Mouse (Mus musculus) forebrain, postnatal 0 days (tissue): ENCODE measurements around the gene Btbd11. TPM values are rescaled to one million over a fixed set of nuclear protein-coding genes. Genes with fewer than 3 reads are reported as not detected.
A peak's percentile ranks its signal among the peaks of the same experiment; 100 is the strongest.

Source experiments
- ATAC-seq: fragments of 200-750 bp; cut with Nextera tagmentation; 2 replicates; pipeline ENCODE4 v1.8.0; 2017; ENCODE audit warnings: mild to moderate bottlenecking, moderate library complexity
- DNase-seq: peaks from one replicate; pipeline ENCODE4 v3.0.0-alpha.2; 2015
- H3K27ac ChIP-seq: fragments of 300-500 bp; sonication (generic); 2 replicates; pipeline ENCODE4 v1.5.1; 2014; ENCODE audit warnings: low read depth, mild to moderate bottlenecking, antibody characterized with exemption, low read length, moderate library complexity, mixed read lengths
- H3K27me3 ChIP-seq: fragments of 300-500 bp; sonication (generic); 2 replicates; pipeline ENCODE4 v1.6.1; 2014; ENCODE audit warnings: mild to moderate bottlenecking, low read length, mixed read lengths; ENCODE audit not compliant: insufficient read depth
- H3K36me3 ChIP-seq: fragments of 300-500 bp; sonication (generic); 2 replicates; pipeline ENCODE4 v1.6.1; 2014; ENCODE audit warnings: mild to moderate bottlenecking, moderate library complexity; ENCODE audit not compliant: insufficient read depth
- H3K4me1 ChIP-seq: fragments of 300-500 bp; sonication (generic); 2 replicates; pipeline ENCODE4 v1.6.1; 2014; ENCODE audit warnings: antibody characterized with exemption; ENCODE audit not compliant: insufficient read depth
- H3K4me2 ChIP-seq: fragments of 300-500 bp; sonication (generic); 2 replicates; pipeline ENCODE4 v1.6.1; 2014; ENCODE audit warnings: low read depth, mild to moderate bottlenecking, moderate library complexity
- H3K4me3 ChIP-seq: fragments of 300-500 bp; sonication (generic); 2 replicates; pipeline ENCODE4 v1.5.1; 2014; ENCODE audit warnings: low read depth, low read length, mixed read lengths
- H3K9ac ChIP-seq: fragments of 300-500 bp; sonication (generic); 2 replicates; pipeline ENCODE4 v1.6.1; 2014; ENCODE audit warnings: mild to moderate bottlenecking
- H3K9me3 ChIP-seq: fragments of 300-500 bp; sonication (generic); 2 replicates; pipeline ENCODE4 v1.6.1; 2016; ENCODE audit warnings: low read length
- CTCF ChIP-seq: sonication (generic); IDR thresholded peaks from 2 replicates; pipeline ENCODE4 v1.5.1; 2016; ENCODE audit warnings: antibody characterized with exemption, control low read depth, low read depth
- WGBS: fragments of 180-500 bp; shearing (Covaris S2); extraction: QIAGEN DNeasy Blood & Tissue Kit; methylation state at CpG from one replicate; pipeline ENCODE4 v1.1.7; 2014; 5-methylcytosine and 5-hydroxymethylcytosine counted together
- polyA plus RNA-seq: library from polyadenylated mRNA; unstranded; fragments of >200 nt; fragmentation: Nextera tagmentation; extraction: Ambion mirVana; gene quantifications from 2 replicates; pipeline ENCODE4 v1.2.1, GENCODE M21; 2015
- total RNA-seq: library from RNA; depleted of rRNA; stranded (reverse); fragments of >200 nt; gene quantifications from 2 replicates; pipeline ENCODE4 v1.2.3, GENCODE M21; 2014

Gene Btbd11
- total and polyA plus RNA-seq, 2 experiments from 2014 or later = 9.9 to 22.5 TPM

GRCm38 (mm10) chr10:85388071-85388750, 1.6 kb downstream of the Btbd11 start:
- H3K36me3 ChIP-seq = no peaks in the 10 kb centered on the region
- ATAC-seq (peak; percentile 8), DNase-seq (peak; percentile 26)
- 0 out of 2 replicates have a peak, but pooled peaks cover 3% of the 10 kb centered on the region for H3K4me1 ChIP-seq
- no peaks in the 10 kb centered on the region for H3K27me3 ChIP-seq
- peak overlapping the region; percentile 59 for H3K4me3 ChIP-seq
- H3K9me3 ChIP-seq = no peaks in the 10 kb centered on the region
- H3K9ac ChIP-seq = peak overlapping the region; percentile 68
- H3K27ac ChIP-seq = no peak overlapping the region
- 1% methylated on average over 46 of the region's 50 CpGs for WGBS
- peak overlapping the region; percentile 99 for H3K4me2 ChIP-seq
- no peak for TF ChIP-seq CTCF

GRCm38 (mm10) chr10:85388751-85389115, 2.1 kb downstream of the Btbd11 start:
- 3% methylated on average over 9 of the region's 9 CpGs for WGBS
- H3K27ac ChIP-seq = no peak overlapping the region
- peak; percentile 53 for DNase-seq
- no peaks in the 10 kb centered on the region for H3K9me3 ChIP-seq
- 0 out of 2 replicates have a peak, but pooled peaks cover 3% of the 10 kb centered on the region for H3K4me1 ChIP-seq
- H3K4me2 ChIP-seq = peak overlapping the region; percentile 99
- peak; percentile 42; the same call in 1 of the 2 replicates for ATAC-seq
- H3K4me3 ChIP-seq = peak overlapping the region; percentile 59
- peak overlapping the region; percentile 68 for H3K9ac ChIP-seq
- no peaks in the 10 kb centered on the region for H3K27me3 ChIP-seq
- TF ChIP-seq CTCF = peak; percentile 80
- H3K36me3 ChIP-seq = no peaks in the 10 kb centered on the region

GRCm38 (mm10) chr10:85389286-85390139, 2.9 kb downstream of the Btbd11 start:
- TF ChIP-seq CTCF = no peak
- no peak for ATAC-seq
- 53% methylated on average over 23 of the region's 23 CpGs for WGBS

GRCm38 (mm10) chr10:85393016-85393415, 6.4 kb downstream of the Btbd11 start:
- Histone ChIP-seq H3K27me3 (no peaks in the 10 kb centered on the region), H3K4me2 (no peak overlapping the region), H3K4me1 (0 out of 2 replicates have a peak, but pooled peaks cover 3% of the 10 kb centered on the region), H3K27ac (no peak overlapping the region), H3K4me3 (no peak overlapping the region), H3K9me3 (no peaks in the 10 kb centered on the region), H3K36me3 (no peaks in the 10 kb centered on the region), H3K9ac (no peak overlapping the region)
- DNase-seq (no peak), ATAC-seq (no peak)
- 79% methylated on average over 6 of the region's 6 CpGs for WGBS
- TF ChIP-seq CTCF = no peak

More at GRCm38 (mm10) chr10:85389286-85390139, 2.9 kb downstream of the Btbd11 start:
- peak overlapping the region; percentile 99 for H3K4me2 ChIP-seq
- no peaks in the 10 kb centered on the region for H3K36me3 ChIP-seq
- H3K4me3 ChIP-seq = peak overlapping the region; percentile 59
- no peak for DNase-seq
- 0 out of 2 replicates have a peak, but pooled peaks cover 3% of the 10 kb centered on the region for H3K4me1 ChIP-seq
- H3K27me3 ChIP-seq = no peaks in the 10 kb centered on the region
- H3K9me3 ChIP-seq = no peaks in the 10 kb centered on the region
- no peak overlapping the region for H3K9ac ChIP-seq
- H3K27ac ChIP-seq = no peak overlapping the region

GRCm38 (mm10) chr10:85394558-85394957, 7.9 kb downstream of the Btbd11 start:
- H3K4me1 ChIP-seq = no peaks in the 10 kb centered on the region
- 31% methylated on average over 4 of the region's 4 CpGs for WGBS
- H3K36me3 ChIP-seq = no peaks in the 10 kb centered on the region
- no peak overlapping the region for H3K9ac ChIP-seq
- H3K4me2 ChIP-seq = no peak overlapping the region
- H3K9me3 ChIP-seq = no peaks in the 10 kb centered on the region
- no peaks in the 10 kb centered on the region for H3K27me3 ChIP-seq
- no peak overlapping the region for H3K4me3 ChIP-seq
- no peak for TF ChIP-seq CTCF
- no peak overlapping the region for H3K27ac ChIP-seq
- no peak for DNase-seq
- ATAC-seq = no peak; the same call in 1 of the 2 replicates

GRCm38 (mm10) chr10:85411120-85411519, 24.5 kb downstream of the Btbd11 start:
- no peak overlapping the region for H3K9ac ChIP-seq
- no peaks in the 10 kb centered on the region for H3K36me3 ChIP-seq
- TF ChIP-seq CTCF = no peak
- no peak for ATAC-seq
- H3K4me2 ChIP-seq = no peak overlapping the region
- H3K4me1 ChIP-seq = no peaks in the 10 kb centered on the region
- WGBS = 86% methylated on average over 3 of the region's 3 CpGs
- no peak for DNase-seq
- H3K27ac ChIP-seq = no peak overlapping the region
- H3K27me3 ChIP-seq = no peaks in the 10 kb centered on the region
- H3K9me3 ChIP-seq = no peaks in the 10 kb centered on the region
- no peak overlapping the region for H3K4me3 ChIP-seq
